Mouse (Mus musculus) liver, embryonic 16.5 days (tissue): ENCODE results near the gene Slc31a2. TPM values are rescaled to one million over a fixed set of nuclear protein-coding genes. Genes with fewer than 3 reads are reported as not detected.
A peak's percentile ranks its signal among the peaks of the same experiment; 100 is the strongest.

Experiments
- ATAC-seq: fragments of 200-750 bp; cut with Nextera tagmentation; 2 replicates; pipeline ENCODE4 v1.8.0; 2017; ENCODE audit warnings: low read depth, mild to moderate bottlenecking, moderate number of reproducible peaks, moderate library complexity
- H3K27ac ChIP-seq: fragments of 300-500 bp; sonication (generic); 2 replicates; pipeline ENCODE4 v1.5.1; 2014; ENCODE audit warnings: mild to moderate bottlenecking, low read length
- H3K27me3 ChIP-seq: fragments of 300-500 bp; sonication (generic); 2 replicates; pipeline ENCODE4 v1.6.1; 2014; ENCODE audit warnings: low read depth, low read length, mixed read lengths; ENCODE audit not compliant: control insufficient read depth, insufficient read depth
- H3K36me3 ChIP-seq: fragments of 300-500 bp; sonication (generic); 2 replicates; pipeline ENCODE4 v1.6.1; 2014; ENCODE audit warnings: mild to moderate bottlenecking; ENCODE audit not compliant: control insufficient read depth, insufficient read depth
- H3K4me1 ChIP-seq: fragments of 300-500 bp; sonication (generic); 2 replicates; pipeline ENCODE4 v1.6.1; 2014; ENCODE audit warnings: low read depth, low read length, mixed read lengths; ENCODE audit not compliant: control insufficient read depth
- H3K4me2 ChIP-seq: fragments of 300-500 bp; sonication (generic); 2 replicates; pipeline ENCODE4 v1.6.1; 2014; ENCODE audit warnings: low read depth, low read length, mixed read lengths
- H3K4me3 ChIP-seq: fragments of 300-500 bp; sonication (generic); 2 replicates; pipeline ENCODE4 v1.5.1; 2014; ENCODE audit warnings: low read depth, mild to moderate bottlenecking, low read length
- H3K9ac ChIP-seq: fragments of 300-500 bp; sonication (generic); 2 replicates; pipeline ENCODE4 v1.6.1; 2014; ENCODE audit warnings: low read depth, low read length
- H3K9me3 ChIP-seq: fragments of 300-500 bp; sonication (generic); replicated peaks from 2 replicates; pipeline ENCODE4 v1.6.1; 2016; ENCODE audit warnings: low read length; ENCODE audit not compliant: control insufficient read depth
- WGBS: fragments of 180-500 bp; shearing (Covaris S2); extraction: QIAGEN DNeasy Blood & Tissue Kit; methylation state at CpG from one replicate; pipeline ENCODE4 v1.1.7; 2014; ENCODE audit not compliant: insufficient replicate concordance; 5-methylcytosine and 5-hydroxymethylcytosine counted together
- polyA plus RNA-seq: library from polyadenylated mRNA; unstranded; fragments of >200 nt; fragmentation: Nextera tagmentation; extraction: Ambion mirVana; gene quantifications from 2 replicates; pipeline ENCODE4 v1.2.1, GENCODE M21; 2015

The Slc31a2 gene
- polyA plus RNA-seq, 1 experiment from 2014 or later, result 10.7 TPM

- H3K9ac ChIP-seq, result no peak overlapping the region
- no peak overlapping the region for H3K4me2 ChIP-seq
- 27% methylated on average over 12 of the region's 12 CpGs for WGBS
- no peaks in the 10 kb centered on the region for H3K4me1 ChIP-seq
- ATAC-seq, result 0 out of 2 replicates have a peak, but pooled peaks have one; percentile 24
- H3K36me3 ChIP-seq, result no peaks in the 10 kb centered on the region
- no peak overlapping the region for H3K4me3 ChIP-seq
- H3K27me3 ChIP-seq, result no peaks in the 10 kb centered on the region
- H3K9me3 ChIP-seq, result no peaks in the 10 kb centered on the region
- H3K27ac ChIP-seq, result no peak overlapping the region
Measured at GRCm38 (mm10) chr4:62274841-62275536, 12.6 kb downstream of the Slc31a2 start.

DNA sequence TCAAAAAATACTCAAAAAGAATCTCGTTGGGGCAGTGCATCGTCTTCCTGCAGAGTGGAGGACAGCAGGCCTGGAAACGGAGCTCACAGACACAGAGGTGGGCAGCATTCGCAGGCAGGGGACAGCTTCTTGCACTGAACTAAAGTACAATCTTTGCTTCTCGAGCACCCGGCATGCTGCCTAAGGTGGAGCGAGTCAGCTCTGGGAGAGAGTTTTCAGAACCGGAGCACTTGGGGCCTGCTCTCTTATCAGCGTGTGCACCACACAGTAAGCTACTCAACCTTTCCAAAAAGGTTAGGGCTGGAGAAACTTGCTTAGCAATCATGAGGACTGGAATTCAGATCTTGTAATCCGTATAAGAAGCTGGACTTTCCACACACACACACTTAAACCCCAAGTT, 14.3 kb downstream of the Slc31a2 start:
- Histone ChIP-seq H3K27me3 (no peaks in the 10 kb centered on the region), H3K4me3 (no peak overlapping the region), H3K4me2 (no peak overlapping the region), H3K9ac (no peak overlapping the region), H3K27ac (no peak overlapping the region), H3K9me3 (no peaks in the 10 kb centered on the region), H3K36me3 (no peaks in the 10 kb centered on the region), H3K4me1 (no peaks in the 10 kb centered on the region)
- no peak for ATAC-seq
- WGBS, result 68% methylated on average over 10 of the region's 10 CpGs

GRCm38 (mm10) chr4:62277222-62277621, 14.9 kb downstream of the Slc31a2 start:
- no peak for ATAC-seq
- Histone ChIP-seq H3K4me3 (no peak overlapping the region), H3K4me2 (no peak overlapping the region), H3K4me1 (no peaks in the 10 kb centered on the region), H3K9ac (no peak overlapping the region), H3K9me3 (no peaks in the 10 kb centered on the region), H3K36me3 (no peaks in the 10 kb centered on the region), H3K27me3 (no peaks in the 10 kb centered on the region), H3K27ac (no peak overlapping the region)
- 35% methylated on average over 3 of the region's 3 CpGs for WGBS

DNA sequence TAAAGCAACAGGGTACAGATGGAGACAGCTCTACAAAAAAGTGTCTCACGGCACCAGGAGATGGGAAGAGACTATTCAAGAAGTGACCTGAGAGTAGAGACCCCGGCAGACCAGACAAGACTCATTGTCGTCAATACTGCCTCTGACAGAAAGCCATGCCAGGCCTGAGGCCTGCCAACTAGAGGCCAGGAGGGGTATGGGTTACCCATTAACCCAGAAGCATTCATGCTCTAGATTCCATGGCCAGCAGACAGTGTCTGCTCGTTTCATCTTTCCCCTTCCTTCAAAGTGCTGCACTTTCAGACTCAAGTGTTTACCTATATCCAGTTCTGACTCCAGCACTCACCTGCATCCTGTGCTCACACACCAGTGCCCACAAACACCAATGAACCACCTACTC, 15.7 kb downstream of the Slc31a2 start:
- Histone ChIP-seq H3K27me3 (no peaks in the 10 kb centered on the region), H3K9me3 (no peaks in the 10 kb centered on the region), H3K27ac (no peak overlapping the region), H3K4me1 (no peaks in the 10 kb centered on the region), H3K36me3 (no peaks in the 10 kb centered on the region), H3K9ac (no peak overlapping the region), H3K4me2 (no peak overlapping the region), H3K4me3 (no peak overlapping the region)
- WGBS, result 57% methylated on average over 4 of the region's 4 CpGs
- no peak for ATAC-seq

DNA sequence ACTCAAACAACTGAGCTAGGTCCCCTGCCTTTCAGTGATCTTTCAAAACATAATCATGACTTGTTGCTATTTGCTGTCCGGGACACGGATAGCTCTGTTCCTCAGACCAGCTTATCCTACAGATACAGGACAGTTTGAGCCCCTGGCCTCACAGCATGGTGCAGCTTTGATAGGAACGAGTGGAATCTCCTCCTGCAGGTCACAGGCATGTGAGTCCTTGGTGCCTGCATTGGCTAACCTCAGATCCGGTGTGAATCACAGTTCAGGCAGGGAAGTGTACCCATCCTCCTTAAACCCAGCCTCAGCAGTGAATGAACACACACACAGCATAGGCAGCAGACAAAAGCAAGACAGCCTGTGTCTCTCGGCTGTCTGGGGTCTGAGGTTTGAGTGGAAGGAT, 19.0 kb downstream of the Slc31a2 start:
- Histone ChIP-seq H3K9ac (no peak overlapping the region), H3K4me3 (no peak overlapping the region), H3K27ac (no peak overlapping the region), H3K9me3 (no peaks in the 10 kb centered on the region), H3K27me3 (no peaks in the 10 kb centered on the region), H3K4me1 (no peaks in the 10 kb centered on the region), H3K36me3 (no peaks in the 10 kb centered on the region), H3K4me2 (no peak overlapping the region)
- no peak for ATAC-seq
- 34% methylated on average over 5 of the region's 5 CpGs for WGBS

DNA sequence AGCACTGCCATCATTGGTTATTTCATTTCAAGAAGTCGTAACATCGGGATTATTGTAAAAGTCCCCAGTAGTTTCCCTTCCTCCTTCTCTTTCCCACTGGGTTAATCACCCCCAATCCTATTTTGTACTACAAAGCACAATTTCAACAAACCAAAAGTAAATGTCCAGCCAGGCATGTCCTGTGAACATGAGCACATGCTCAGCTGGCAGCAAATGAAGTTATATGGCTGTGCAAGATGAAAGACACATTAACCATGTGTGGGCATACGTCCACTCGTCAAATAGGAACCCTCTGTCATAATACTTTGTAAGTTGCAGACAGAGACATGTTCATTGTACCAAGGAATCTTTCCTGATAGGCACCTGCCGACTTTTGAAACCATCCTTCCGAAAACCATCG, 20.6 kb downstream of the Slc31a2 start:
- Histone ChIP-seq H3K9ac (no peak overlapping the region), H3K36me3 (no peaks in the 10 kb centered on the region), H3K9me3 (no peaks in the 10 kb centered on the region), H3K27ac (peak overlapping the region; percentile 45), H3K4me1 (no peaks in the 10 kb centered on the region), H3K4me3 (no peak overlapping the region), H3K4me2 (peak overlapping the region; percentile 28; the same call in 1 of the 2 replicates), H3K27me3 (no peaks in the 10 kb centered on the region)
- ATAC-seq, result no peak
- 65% methylated on average over 7 of the region's 7 CpGs for WGBS

DNA sequence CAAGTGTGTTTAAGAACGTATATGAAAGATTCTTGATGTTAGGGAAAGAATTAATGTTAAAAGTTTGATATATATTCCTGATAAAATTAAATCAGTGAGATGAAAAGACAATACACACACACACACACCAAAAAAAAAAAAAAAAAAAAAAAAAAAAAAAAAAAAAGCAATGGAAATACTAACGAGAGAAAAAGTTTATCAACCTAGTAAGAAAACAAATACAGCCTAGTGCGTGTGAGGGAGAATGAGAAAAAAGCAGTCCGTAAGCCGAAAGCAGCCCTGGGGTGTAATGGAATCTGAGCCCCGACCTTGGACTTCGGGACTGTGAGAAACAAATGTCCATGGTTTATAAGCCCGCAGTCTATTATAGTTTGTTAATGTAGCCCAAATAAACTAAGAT, 23.2 kb downstream of the Slc31a2 start:
- WGBS, result 67% methylated on average over 8 of the region's 8 CpGs

DNA sequence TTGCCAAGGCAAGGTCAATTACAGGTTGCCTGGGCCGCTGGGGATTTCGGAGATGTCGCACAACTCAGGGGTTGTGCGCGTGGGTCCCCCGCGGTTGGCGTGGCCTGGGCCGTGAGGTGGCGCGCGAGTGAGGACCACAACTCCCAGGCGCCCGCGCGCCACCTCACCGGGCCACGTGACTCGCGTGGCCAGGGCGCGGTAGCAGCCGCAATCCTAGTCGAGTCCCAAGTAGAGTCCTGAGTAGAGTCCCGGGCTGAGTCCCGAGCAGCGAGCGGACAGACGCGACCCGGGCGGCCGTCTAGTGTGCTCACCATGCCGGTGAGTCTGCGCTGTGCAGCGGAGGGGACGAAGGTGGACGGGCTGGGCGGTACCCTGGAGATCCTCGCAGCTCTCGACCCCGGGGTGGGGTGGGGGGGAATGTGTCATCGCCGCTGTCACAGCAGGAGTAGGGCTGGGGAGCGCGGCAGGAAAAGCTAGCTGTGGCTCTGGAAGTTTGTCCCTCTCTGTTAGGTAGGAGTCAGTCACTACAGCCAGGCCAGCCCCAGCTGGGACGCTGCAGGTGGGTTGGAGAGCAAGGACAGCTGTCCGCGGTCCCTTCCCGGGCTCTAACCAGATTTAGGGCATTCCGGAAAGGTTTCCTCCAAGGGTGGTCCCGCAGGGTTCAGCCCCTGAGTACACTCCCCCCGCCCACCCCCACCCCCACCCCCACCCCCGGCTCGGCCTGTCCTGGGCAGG, 24.1 kb downstream of the Slc31a2 start:
- Histone ChIP-seq H3K36me3 (no peaks in the 10 kb centered on the region), H3K27me3 (no peaks in the 10 kb centered on the region), H3K4me3 (peak overlapping the region; percentile 69), H3K9me3 (no peaks in the 10 kb centered on the region), H3K9ac (peak overlapping the region; percentile 60), H3K27ac (peak overlapping the region; percentile 76), H3K4me1 (no peaks in the 10 kb centered on the region), H3K4me2 (peak overlapping the region; percentile 78)
- 1% methylated on average over 52 of the region's 55 CpGs for WGBS
- peak; percentile 85 for ATAC-seq

More for the DNA sequence above, 23.2 kb downstream of the Slc31a2 start:
- ATAC-seq, result no peak
- H3K4me1 ChIP-seq, result no peaks in the 10 kb centered on the region
- no peak overlapping the region for H3K27ac ChIP-seq
- no peak overlapping the region for H3K4me3 ChIP-seq
- no peaks in the 10 kb centered on the region for H3K36me3 ChIP-seq
- no peak overlapping the region for H3K9ac ChIP-seq
- no peaks in the 10 kb centered on the region for H3K9me3 ChIP-seq
- no peaks in the 10 kb centered on the region for H3K27me3 ChIP-seq
- H3K4me2 ChIP-seq, result no peak overlapping the region
